Mouse (Mus musculus): ENCODE results near the gene Cluap1. TPM values are rescaled to one million over a fixed set of nuclear protein-coding genes. Genes with fewer than 3 reads are reported as not detected.
"Not testable (repeated sequence)": the region's sequence is repeated elsewhere in the genome, so short reads cannot be mapped to it uniquely, and the experiment has no call there.

Cluap1 gene
- polyA plus RNA-seq, 1 experiment from 2014 or later = 31.3 TPM

DNA sequence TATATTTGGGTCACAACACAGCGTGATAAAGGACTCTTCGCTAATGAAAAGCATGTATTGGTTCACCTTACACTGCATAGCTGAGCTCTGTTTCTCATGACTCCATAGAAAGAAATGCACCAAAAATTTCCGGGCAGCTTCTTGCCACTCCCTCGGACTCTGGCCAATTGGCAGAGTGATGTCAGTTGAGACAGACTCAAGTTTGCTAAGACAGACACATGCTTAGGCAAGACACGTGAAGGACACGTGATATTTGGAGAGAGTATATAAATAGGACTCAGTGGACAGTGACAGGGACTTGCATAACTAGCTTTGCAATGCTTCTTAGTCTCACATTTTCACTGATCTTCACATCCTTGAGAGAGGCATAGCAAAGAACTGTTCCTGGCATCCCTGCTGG is 47.8 kb downstream of the Cluap1 start:
- Histone ChIP-seq H3K9ac (no peak overlapping the region), H3K4me3 (no peak overlapping the region), H3K27ac (no peak overlapping the region), H3K36me3 (no peaks in the 10 kb centered on the region), H3K9me3 (no peaks in the 10 kb centered on the region), H3K4me2 (replicated peaks) (no peak overlapping the region), H3K27me3 (no peaks in the 10 kb centered on the region), H3K4me1 (peaks cover 4% of the 10 kb centered on the region; the same call in 1 of the 2 replicates)
- ATAC-seq (ENCODE audit: low FRiP score, low read depth) = no peak
- WGBS = 85% methylated on average over 6 of the region's 6 CpGs

DNA sequence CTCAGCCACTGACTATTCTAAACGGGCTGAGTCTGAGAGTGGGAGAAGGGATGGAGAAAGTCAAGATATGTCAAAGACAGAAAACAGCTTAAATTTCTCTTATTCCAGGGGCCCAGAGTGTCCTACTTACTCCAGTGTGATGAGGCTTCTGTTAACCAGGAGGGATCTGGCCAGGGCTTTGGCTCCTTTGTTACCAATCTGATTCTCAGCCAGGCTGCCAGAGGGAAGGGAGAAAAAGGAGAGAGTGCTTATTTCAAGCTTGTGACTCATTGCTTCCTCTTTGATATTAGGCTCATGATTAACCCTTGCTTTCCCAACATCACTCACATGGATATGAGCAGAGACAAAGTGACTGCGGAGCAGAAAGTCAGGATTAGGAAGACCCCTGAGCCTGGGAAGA is 50.7 kb downstream of the Cluap1 start:
- no peak overlapping the region for H3K9ac ChIP-seq
- no peaks in the 10 kb centered on the region for H3K27me3 ChIP-seq
- no peak for ATAC-seq (ENCODE audit: low FRiP score, low read depth)
- H3K4me3 ChIP-seq = no peak overlapping the region
- H3K4me2 ChIP-seq (replicated peaks) = no peak overlapping the region
- no peaks in the 10 kb centered on the region for H3K36me3 ChIP-seq
- WGBS = 64% methylated on average over 2 of the region's 2 CpGs
- H3K9me3 ChIP-seq = no peaks in the 10 kb centered on the region
- H3K27ac ChIP-seq = no peak overlapping the region
- H3K4me1 ChIP-seq = peaks cover 4% of the 10 kb centered on the region; the same call in 1 of the 2 replicates

DNA sequence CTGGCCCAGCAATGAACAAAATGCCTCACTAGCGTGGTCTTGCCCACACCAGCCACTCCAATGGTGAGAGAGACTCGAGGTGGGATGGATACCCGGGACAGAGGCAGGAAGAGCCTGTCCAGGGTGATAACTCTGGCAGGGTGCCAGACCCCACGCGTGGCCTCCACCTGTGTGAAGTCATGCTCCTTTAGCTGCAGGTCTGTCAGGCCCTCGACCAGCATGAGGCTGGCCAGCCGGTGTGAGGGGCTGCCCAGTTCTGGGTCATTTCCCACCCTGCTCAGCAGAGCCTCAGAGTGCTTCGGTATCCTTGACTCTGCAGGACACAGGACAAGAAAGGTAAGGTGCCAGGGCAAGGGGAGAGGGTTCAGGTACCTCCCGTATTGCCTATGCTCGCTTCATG is 56.4 kb downstream of the Cluap1 start:
- no peaks in the 10 kb centered on the region for H3K4me1 ChIP-seq
- no peaks in the 10 kb centered on the region for H3K27me3 ChIP-seq
- WGBS = 77% methylated on average over 10 of the region's 10 CpGs
- no peak overlapping the region for H3K9ac ChIP-seq
- no peak overlapping the region for H3K27ac ChIP-seq
- no peak for ATAC-seq (ENCODE audit: low FRiP score, low read depth)
- H3K4me3 ChIP-seq = no peak overlapping the region
- H3K36me3 ChIP-seq = no peaks in the 10 kb centered on the region
- no peaks in the 10 kb centered on the region for H3K9me3 ChIP-seq
- no peak overlapping the region for H3K4me2 ChIP-seq (replicated peaks)

DNA sequence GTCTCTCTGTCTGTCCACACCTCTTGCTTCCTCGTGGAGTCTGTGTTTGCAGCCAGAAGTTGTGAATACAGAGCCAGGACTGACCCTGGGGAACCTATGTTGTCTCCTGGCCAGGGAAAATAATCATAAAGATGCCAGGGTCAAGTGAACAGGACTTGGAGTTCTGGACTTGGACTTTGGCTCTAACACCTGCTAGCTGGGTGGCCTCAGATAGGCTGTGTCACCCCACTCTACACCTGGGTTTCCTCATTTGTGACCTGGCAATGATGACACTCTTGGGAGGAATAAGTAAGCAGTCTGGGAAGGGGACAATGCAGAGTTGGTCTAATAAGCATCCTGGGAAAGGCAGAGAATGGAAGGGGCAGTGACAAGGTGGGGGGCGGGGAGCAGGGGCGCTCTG is 56.9 kb downstream of the Cluap1 start:
- H3K4me3 ChIP-seq = no peak overlapping the region
- no peak for ATAC-seq (ENCODE audit: low FRiP score, low read depth)
- H3K27ac ChIP-seq = no peak overlapping the region
- WGBS = 79% methylated on average over 3 of the region's 3 CpGs
- no peaks in the 10 kb centered on the region for H3K27me3 ChIP-seq
- H3K4me1 ChIP-seq = no peaks in the 10 kb centered on the region
- H3K4me2 ChIP-seq (replicated peaks) = no peak overlapping the region
- H3K9me3 ChIP-seq = no peaks in the 10 kb centered on the region
- no peaks in the 10 kb centered on the region for H3K36me3 ChIP-seq
- no peak overlapping the region for H3K9ac ChIP-seq

DNA sequence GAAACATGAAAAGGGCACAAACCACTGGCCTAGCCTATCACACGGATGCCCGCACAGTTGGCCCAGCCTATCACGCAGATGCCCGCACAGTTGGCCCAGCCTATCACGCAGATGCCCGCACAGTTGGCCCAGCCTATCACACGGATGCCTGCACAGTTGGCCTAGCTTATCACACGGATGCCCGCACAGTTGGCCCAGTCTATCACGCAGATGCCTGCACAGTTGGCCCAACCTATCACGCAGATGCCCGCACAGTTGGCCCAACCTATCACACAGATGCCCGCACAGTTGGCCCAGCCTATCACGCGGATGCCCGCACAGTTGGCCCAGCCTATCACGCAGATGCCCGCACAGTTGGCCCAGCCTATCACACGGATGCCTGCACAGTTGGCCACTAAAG is 65.9 kb downstream of the Cluap1 start:
- ATAC-seq (ENCODE audit: low FRiP score, low read depth) = not testable (repeated sequence)

DNA sequence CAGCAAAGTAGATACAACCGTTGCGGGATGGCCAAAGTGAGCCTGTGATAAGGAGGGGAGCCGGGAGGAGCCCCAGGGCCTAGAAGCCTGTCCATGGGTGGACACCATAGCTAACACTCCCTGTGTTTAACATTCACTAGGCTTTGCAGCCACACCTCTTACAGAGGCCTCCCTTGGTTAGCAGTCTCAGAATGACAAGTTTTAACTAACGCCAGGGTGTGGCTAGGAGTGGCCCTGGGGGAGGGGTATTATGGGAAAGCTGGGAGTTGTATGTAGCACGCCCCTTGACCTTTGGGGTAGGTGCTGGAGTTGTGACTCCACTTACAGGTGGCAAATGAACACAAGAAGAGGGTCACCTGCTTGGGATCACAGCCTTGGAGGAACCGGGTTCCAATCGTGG is 67.1 kb downstream of the Cluap1 start:
- Histone ChIP-seq H3K4me1 (no peaks in the 10 kb centered on the region), H3K4me2 (replicated peaks) (no peak overlapping the region), H3K36me3 (peaks cover 35% of the 10 kb centered on the region), H3K4me3 (no peak overlapping the region), H3K9ac (no peak overlapping the region), H3K27ac (no peak overlapping the region), H3K9me3 (no peaks in the 10 kb centered on the region), H3K27me3 (no peaks in the 10 kb centered on the region)
- ATAC-seq (ENCODE audit: low FRiP score, low read depth) = no peak
- WGBS = 85% methylated on average over 7 of the region's 7 CpGs

More for the DNA sequence above, 65.9 kb downstream of the Cluap1 start:
- H3K27ac ChIP-seq; H3K4me1 ChIP-seq; H3K4me2 ChIP-seq (replicated peaks); H3K27me3 ChIP-seq; H3K4me3 ChIP-seq; H3K9me3 ChIP-seq; H3K9ac ChIP-seq: not testable (repeated sequence)
- H3K36me3 ChIP-seq = peaks cover 23% of the 10 kb centered on the region
- 91% methylated on average over 19 of the region's 19 CpGs for WGBS

DNA sequence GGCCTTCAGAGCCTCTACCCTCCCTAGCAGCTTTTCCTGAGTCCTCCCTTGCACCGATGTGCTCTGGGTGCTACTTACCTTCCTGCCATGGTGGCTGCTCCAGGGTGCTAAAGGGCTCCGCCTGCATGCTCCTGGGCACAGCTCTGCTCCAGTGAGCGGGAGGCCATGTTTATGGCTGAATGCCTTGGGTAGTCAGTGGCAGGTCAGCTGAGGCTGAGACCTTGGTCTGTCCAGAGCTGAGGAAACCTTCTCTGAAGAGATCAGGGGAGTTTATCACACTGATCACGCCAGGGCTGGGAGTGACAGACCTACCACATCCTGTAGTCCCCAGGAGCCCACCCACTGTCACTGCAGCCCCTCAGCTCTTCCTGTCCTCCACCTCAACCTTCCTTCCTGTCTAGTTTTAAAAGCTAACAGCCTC is 67.7 kb downstream of the Cluap1 start, which contains the start of gene Nlrc3:
Gene Nlrc3 (minus strand): TSS at position 382 of the 421 bp plus-strand sequence.
- Histone ChIP-seq H3K27ac (no peak within 1 kb of the TSS), H3K4me2 (replicated peaks) (no peak within 1 kb of the TSS), H3K9ac (no peak within 1 kb of the TSS), H3K36me3 (peaks cover 41% of the 10 kb centered on the region), H3K4me1 (no peaks in the 10 kb centered on the region), H3K4me3 (no peak within 1 kb of the TSS), H3K27me3 (no peaks in the 10 kb centered on the region), H3K9me3 (no peaks in the 10 kb centered on the region)
- ATAC-seq (ENCODE audit: low FRiP score, low read depth) = 0 out of 2 replicates have a peak, but pooled peaks have one; percentile 32
- WGBS = 69% methylated on average over 4 of the region's 4 CpGs

DNA sequence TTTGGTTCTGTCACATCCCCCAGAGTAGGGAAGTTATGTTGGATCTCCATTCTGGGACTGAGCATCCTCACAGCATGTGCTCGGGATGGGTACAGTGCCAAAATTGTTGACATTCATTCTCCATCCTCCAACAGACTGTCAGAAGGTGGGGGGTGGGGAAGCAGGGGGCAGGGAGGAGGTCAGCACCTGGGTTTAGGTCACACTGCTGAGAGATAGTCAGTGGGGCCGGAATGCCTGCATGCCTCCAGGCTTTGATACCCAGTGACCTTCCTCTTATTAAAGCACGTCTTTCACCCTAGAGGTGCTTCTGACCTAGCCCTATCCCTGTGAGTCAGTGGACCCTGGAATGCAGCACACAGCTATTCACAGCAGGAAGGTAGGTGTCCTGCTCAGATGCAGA is 68.1 kb downstream of the Cluap1 start:
- H3K9ac ChIP-seq = no peak overlapping the region
- no peaks in the 10 kb centered on the region for H3K27me3 ChIP-seq
- no peak overlapping the region for H3K27ac ChIP-seq
- no peak overlapping the region for H3K4me2 ChIP-seq (replicated peaks)
- no peaks in the 10 kb centered on the region for H3K4me1 ChIP-seq
- H3K9me3 ChIP-seq = no peaks in the 10 kb centered on the region
- peaks cover 46% of the 10 kb centered on the region for H3K36me3 ChIP-seq
- ATAC-seq (ENCODE audit: low FRiP score, low read depth) = no peak
- 44% methylated on average over 3 of the region's 3 CpGs for WGBS
- H3K4me3 ChIP-seq = no peak overlapping the region

DNA sequence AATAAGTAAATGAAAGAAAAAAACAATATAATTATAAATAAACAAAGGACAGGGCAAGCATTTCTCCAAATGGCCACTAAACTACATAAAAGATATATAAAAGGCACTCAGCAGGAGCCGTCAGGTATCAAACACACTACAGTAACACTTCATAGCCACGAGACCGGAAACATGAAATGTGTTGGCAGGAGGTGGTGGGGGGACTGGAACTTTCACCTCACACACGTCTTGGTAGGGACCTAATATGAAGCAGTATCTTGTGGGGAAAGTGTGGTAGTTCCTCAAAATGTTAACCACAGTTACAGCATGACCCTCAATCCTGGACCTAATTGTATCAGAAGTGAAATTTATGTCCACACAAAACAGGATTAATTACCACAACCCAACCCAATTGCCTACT is 73.6 kb downstream of the Cluap1 start:
- Histone ChIP-seq H3K9me3 (no peaks in the 10 kb centered on the region), H3K4me2 (replicated peaks) (no peak overlapping the region), H3K4me1 (no peaks in the 10 kb centered on the region), H3K27ac (no peak overlapping the region), H3K9ac (no peak overlapping the region), H3K27me3 (no peaks in the 10 kb centered on the region), H3K4me3 (no peak overlapping the region), H3K36me3 (peaks cover 100% of the 10 kb centered on the region)
- 92% methylated on average over 4 of the region's 4 CpGs for whole genome bisulfite sequencing
- no peak for ATAC-seq (ENCODE audit: low FRiP score, low read depth)

DNA sequence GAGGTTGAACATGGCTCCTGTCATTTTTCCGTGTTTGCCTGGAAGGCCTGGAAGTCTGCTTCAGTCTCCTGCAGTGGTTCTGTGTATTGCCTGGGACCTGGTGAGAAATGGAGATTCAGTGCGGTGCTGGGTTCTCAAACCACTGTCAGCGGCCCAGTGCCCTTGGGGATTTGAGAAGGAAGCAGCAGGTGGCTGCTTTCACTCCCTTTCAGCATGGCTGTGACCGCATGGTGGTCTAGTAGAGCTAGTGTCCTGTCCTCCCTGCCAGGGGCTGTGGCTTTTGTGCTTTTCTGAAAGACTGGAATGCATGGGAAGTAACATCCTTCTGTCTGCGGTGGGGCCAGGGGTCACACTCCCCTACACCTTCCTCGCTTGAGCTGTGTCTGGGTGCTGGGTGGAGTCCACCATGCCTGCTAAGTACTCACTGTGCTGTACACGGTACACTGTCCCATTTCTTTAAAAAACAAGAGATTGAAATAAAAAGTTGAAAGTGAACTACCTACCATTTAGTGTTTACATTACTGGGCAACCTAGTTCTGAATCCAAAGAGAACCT is 74.6 kb downstream of the Cluap1 start:
- H3K27me3 ChIP-seq = no peaks in the 10 kb centered on the region
- no peaks in the 10 kb centered on the region for H3K9me3 ChIP-seq
- no peak overlapping the region for H3K4me3 ChIP-seq
- no peak overlapping the region for H3K9ac ChIP-seq
- no peak overlapping the region for H3K4me2 ChIP-seq (replicated peaks)
- no peak for ATAC-seq (ENCODE audit: low FRiP score, low read depth)
- H3K36me3 ChIP-seq = peaks cover 100% of the 10 kb centered on the region
- H3K27ac ChIP-seq = no peak overlapping the region
- H3K4me1 ChIP-seq = no peaks in the 10 kb centered on the region
- WGBS = 80% methylated on average over 7 of the region's 7 CpGs

DNA sequence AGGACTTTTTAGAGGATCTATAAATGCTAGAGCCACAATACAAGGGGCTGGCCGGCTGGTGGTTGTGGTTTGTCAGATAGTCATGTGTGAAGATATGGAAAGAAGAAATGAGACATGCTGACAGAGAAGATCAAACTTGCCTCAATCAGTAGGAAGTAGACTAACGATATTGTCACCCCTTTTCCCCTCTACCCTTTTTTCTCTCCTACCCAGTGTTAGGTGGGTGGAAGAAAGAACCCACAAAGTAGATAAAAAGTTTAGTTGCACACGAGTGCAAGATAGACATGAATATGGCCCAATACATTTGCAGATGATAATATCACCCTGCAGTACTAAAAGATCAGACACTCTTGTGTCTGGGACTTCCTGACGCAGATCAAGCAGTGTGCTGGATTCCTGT is 79.8 kb downstream of the Cluap1 start:
- H3K9me3 ChIP-seq = no peaks in the 10 kb centered on the region

More for the DNA sequence above, 79.8 kb downstream of the Cluap1 start:
- no peaks in the 10 kb centered on the region for H3K27me3 ChIP-seq
- no peaks in the 10 kb centered on the region for H3K4me1 ChIP-seq
- no peak overlapping the region for H3K9ac ChIP-seq
- H3K4me3 ChIP-seq = no peak overlapping the region
- H3K27ac ChIP-seq = no peak overlapping the region
- 94% methylated on average over 4 of the region's 4 CpGs for WGBS
- no peak for ATAC-seq (ENCODE audit: low FRiP score, low read depth)
- H3K36me3 ChIP-seq = peaks cover 99% of the 10 kb centered on the region
- no peak overlapping the region for H3K4me2 ChIP-seq (replicated peaks)
